Mouse (Mus musculus): ENCODE data around the gene Cyp4v3. TPM values are rescaled to one million over a fixed set of nuclear protein-coding genes. Genes with fewer than 3 reads are reported as not detected.

Cyp4v3 gene
- polyA plus RNA-seq, 2 experiments from 2014 or later, result 10.8 to 14.2 TPM

GRCm38 (mm10) chr8:45320930-45321329 lies 12.1 kb downstream of the Cyp4v3 start:
- ATAC-seq, result no peak

GRCm38 (mm10) chr8:45310967-45311366 lies 22.0 kb downstream of the Cyp4v3 start:
- no peak for ATAC-seq

DNA sequence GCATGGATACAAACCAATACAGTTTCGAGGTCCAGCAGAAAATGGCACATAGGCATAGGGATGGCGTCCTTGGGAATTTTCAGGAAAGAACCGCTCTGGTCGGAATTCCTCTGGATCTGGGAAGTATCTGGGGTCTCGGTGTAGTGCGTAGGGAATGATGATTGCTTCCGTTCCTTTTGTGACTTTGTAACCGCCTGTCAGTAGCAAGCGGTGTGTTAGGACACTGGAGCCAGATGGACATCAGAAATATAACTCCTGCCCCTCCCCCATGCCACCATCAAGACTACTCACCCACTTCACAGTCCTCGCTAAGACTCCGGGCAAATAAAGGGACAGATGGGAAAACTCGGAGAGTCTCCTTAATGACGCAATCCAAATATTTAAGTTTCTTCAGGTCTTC lies 24.6 kb downstream of the Cyp4v3 start, which contains the start of gene Gm45753:
TSS of gene Gm45753 (minus strand) at position 101 of the 400 bp plus-strand sequence.
- ATAC-seq, result no peak

DNA sequence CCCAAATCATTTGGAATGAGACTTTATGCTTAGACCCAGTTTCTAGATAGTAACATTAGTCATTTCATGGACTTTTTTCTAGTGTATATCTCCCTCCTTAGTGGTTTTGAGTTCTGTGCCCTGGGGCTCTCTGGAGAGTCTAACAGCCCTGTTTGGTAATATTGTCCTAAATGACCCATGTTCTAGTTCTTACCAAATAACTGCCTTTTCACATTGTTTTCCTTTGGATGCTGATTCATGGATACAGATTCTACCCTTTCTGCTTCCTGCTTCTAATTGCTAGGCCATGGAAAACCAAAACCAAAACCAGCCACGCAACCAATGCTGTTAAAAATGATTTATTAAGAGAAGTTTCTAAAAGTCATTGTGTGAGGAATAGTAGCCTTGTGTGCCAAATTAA lies 27.5 kb downstream of the Cyp4v3 start:
- ATAC-seq, result no peak

- ATAC-seq, result no peak
Measured at GRCm38 (mm10) chr8:45304354-45304753, 28.7 kb downstream of the Cyp4v3 start.

DNA sequence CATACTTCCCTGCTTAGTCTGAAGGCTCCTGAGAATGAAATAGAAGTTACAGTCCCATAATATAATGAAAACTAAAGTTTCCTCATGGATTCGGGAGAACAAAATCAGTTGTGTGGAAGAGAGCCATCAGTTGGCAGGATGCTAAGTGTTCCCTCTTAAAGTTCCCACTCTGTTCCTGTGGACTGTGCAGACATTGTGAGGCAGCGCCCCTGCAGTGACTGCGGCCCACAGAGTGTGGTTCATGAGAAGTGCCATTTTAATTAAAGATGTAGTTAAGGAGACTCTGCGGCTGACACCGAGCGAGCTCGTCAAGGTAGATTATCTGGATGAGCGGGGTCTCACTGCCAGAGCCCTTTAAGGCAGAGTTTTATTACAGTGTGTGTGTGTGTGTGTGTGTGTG lies 30.6 kb downstream of the Cyp4v3 start:
- no peak for ATAC-seq

GRCm38 (mm10) chr8:45295276-45295675 lies 37.7 kb downstream of the Cyp4v3 start:
- ATAC-seq, result no peak

GRCm38 (mm10) chr8:45294687-45295086 lies 38.3 kb downstream of the Cyp4v3 start, which contains the start of gene Klkb1:
Gene Klkb1 (minus strand): TSS chr8:45294859.
- ATAC-seq, result no peak

DNA sequence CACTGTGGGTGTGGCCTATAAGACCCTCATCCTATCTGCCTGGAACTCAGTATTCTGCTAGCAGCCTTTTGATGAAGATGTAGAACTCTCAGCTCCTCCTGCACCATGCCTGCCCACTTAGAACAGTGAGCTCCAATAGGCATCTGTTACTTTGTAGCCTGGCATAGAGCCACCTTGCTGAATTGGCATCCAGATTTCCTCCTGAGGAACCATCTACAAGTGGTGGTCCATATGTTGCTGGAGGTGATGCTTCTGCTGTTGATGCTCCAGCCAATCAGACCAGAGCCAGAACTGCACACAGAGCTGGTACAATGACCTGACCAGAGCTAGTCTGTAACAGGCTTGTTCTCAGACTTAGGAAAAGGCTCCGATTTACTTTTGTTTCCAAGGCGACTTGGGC lies 41.2 kb downstream of the Cyp4v3 start:
- ATAC-seq, result no peak

DNA sequence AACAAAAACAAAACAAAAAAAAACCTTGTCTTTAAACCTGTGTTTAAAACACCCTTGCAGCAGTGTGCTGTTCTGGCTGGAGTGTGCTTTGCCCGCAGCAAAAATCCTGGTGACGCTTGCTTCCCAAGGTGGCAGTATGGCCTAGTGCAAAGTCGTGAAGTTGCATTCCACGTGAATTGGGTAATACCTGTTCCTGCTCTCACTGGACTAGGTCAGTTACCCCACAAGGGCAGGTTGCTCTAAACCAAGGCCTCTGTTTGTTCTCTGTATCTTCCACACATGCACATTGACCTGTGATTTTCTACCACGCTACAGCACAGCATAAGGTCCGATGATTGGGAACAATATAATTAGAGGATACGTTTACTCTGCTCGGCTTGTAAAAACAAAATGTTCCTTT lies 51.4 kb downstream of the Cyp4v3 start:
- ATAC-seq, result no peak

DNA sequence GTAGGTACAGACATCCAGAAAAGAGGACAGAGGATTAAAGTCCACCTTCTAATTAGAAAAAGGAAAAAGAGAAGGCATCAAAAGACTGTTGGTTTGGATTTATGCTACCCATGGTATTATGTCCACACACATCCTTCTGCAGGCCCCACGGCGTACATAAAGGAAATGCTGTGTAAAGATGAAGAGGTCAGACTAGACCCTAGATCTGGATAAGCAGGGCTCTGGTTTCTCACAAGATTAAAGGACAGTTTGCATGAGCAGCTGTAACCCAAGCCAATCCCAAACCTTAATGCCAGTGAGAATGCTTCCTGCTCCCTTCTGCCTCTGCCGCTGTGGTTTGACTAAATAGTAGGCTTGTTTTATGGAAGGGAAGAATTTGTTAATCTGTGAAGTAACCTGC lies 55.6 kb downstream of the Cyp4v3 start:
- ATAC-seq, result no peak

DNA sequence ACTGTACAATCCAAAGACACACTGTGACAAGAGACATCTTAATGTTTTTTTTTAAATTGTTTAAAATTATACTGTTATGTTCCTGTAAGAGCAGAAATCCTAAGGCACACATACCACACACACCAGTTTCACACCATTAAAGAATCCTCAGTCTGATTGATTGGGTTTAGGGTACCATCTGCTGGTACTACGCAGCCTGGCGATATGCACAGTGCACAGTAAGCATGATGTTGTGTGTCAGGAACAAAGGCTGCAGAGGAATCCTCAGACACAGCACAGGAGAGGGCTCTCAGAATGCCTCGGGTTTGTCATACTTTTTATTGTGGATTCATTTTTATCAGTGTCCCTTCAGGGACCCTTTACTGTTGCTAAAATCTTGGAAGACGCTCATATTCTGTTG lies 58.7 kb downstream of the Cyp4v3 start:
- no peak for ATAC-seq

DNA sequence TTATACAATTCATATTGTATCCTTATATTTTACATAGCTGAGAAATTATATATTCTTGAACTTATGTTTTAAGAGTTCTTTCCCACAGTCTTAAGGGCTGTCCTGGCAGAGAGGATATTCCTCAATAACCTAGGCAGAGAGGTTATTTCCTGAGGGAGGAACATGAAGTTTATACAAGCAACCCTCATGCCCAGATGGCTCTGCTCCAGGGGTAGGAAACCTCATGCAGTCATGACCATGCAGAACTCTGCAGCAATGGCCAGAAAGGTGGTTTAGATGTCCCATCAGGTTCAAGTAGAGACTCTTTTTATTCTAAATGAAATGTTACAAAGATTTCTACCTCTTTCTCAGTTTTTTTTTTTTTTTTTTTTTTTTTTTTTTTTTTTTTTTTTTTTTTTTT lies 64.0 kb downstream of the Cyp4v3 start:
- ATAC-seq, result no peak

DNA sequence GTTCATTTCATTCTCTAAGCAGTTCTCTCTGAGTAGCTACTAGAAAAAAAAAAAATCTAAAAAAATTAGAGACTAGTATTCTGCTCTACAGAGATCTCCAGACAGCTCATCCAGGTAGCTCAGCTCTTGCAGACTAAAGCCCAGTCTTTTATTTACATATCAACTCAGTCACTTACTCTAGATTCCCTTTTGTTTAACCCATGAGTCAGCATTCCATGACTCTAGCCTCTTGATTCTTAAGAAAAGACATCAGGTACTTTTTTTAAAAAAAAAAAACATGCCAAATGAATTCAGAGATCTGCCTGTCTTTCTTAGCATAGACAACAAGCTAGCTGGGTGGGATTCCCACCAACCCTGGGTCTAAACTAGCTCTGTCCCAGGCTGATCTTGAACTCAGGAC lies 64.5 kb downstream of the Cyp4v3 start:
- ATAC-seq, result no peak

GRCm38 (mm10) chr8:45267611-45268391 lies 65.2 kb downstream of the Cyp4v3 start:
- ATAC-seq, result no peak

DNA sequence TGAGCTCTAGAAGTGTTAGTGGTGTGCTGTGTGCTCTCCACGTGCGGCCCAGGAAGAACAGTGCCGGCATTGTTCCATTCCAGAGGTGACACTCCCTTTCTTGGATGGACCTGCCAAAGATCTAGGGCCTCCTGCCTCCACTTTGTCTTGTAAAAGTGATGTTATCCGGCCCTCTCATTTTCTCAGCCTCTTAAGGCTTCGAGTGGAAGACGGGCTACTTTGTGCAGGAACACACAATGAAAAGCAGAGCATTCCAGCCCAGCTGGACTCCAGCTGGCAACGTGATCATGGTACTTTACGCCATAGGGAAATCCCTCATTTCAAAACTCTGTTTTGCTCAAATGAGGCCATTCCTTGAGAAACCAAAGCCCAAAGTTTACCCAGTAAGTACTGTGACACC lies 66.0 kb downstream of the Cyp4v3 start:
- ATAC-seq, result no peak

GRCm38 (mm10) chr8:45264918-45265317 lies 68.1 kb downstream of the Cyp4v3 start:
- ATAC-seq, result no peak

DNA sequence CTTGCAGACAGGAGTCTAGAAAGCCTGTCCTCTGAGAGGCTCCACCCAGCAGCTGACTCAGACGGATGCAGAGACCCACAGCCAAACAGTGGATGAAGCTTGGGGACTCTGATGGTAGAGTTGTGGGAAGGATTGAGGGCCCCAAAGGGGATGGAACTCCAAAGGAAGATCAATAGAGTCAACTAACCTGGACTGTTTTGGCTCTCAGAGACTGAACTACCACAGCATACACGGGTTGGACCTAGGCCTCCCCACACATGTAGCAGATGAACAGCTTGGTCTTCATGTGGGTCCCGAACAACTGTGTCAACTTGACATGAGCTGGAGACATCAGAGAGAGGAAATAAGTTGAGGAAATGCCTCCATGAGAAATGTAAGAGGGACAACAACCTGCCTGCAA lies 70.2 kb downstream of the Cyp4v3 start:
- ATAC-seq, result no peak

- ATAC-seq, result no peak
Measured at GRCm38 (mm10) chr8:45261920-45262319, 71.1 kb downstream of the Cyp4v3 start, which contains the start of gene F11. Gene F11 (minus strand): TSS chr8:45262031.

GRCm38 (mm10) chr8:45258421-45258820 lies 74.6 kb downstream of the Cyp4v3 start:
- no peak for ATAC-seq

GRCm38 (mm10) chr8:45255040-45255439 lies 78.0 kb downstream of the Cyp4v3 start:
- ATAC-seq, result no peak

Data from activated CD4-positive, CD25-positive, alpha-beta regulatory T cell, adult 4 months (primary cell).